Mouse (Mus musculus) hindbrain, embryonic 14.5 days (tissue): ENCODE results near the gene Sfxn5. TPM values are rescaled to one million over a fixed set of nuclear protein-coding genes. Genes with fewer than 3 reads are reported as not detected.
A peak's percentile ranks its signal among the peaks of the same experiment; 100 is the strongest.

Experiments
- ATAC-seq: fragments of 200-750 bp; cut with Nextera tagmentation; 2 replicates; pipeline ENCODE4 v1.8.0; 2017; ENCODE audit warnings: moderate number of reproducible peaks, mild to moderate bottlenecking, moderate TSS enrichment, moderate library complexity; ENCODE audit not compliant: low FRiP score
- DNase-seq: peaks from one replicate; pipeline ENCODE4 v3.0.0-alpha.2; 2015; ENCODE audit warnings: low spot score
- H3K27ac ChIP-seq: fragments of 300-500 bp; sonication (generic); 2 replicates; pipeline ENCODE4 v1.5.1; 2014; ENCODE audit warnings: mild to moderate bottlenecking, moderate library complexity
- H3K27me3 ChIP-seq: fragments of 300-500 bp; sonication (generic); 2 replicates; pipeline ENCODE4 v1.6.1; 2014; ENCODE audit warnings: mild to moderate bottlenecking, low read length, mixed read lengths; ENCODE audit not compliant: control insufficient read depth, insufficient read depth
- H3K36me3 ChIP-seq: fragments of 300-500 bp; sonication (generic); replicated peaks from 2 replicates; pipeline ENCODE4 v1.6.1; 2014; ENCODE audit not compliant: control insufficient read depth, insufficient read depth
- H3K4me1 ChIP-seq: fragments of 300-500 bp; sonication (generic); replicated peaks from 2 replicates; pipeline ENCODE4 v1.6.1; 2014; ENCODE audit warnings: antibody characterized with exemption, low read length, mixed read lengths; ENCODE audit not compliant: control insufficient read depth, insufficient read depth
- H3K4me2 ChIP-seq: fragments of 300-500 bp; sonication (generic); replicated peaks from 2 replicates; pipeline ENCODE4 v1.6.1; 2014; ENCODE audit warnings: mild to moderate bottlenecking, moderate library complexity
- H3K4me3 ChIP-seq: fragments of 300-500 bp; sonication (generic); replicated peaks from 2 replicates; pipeline ENCODE4 v1.5.1; 2014; ENCODE audit warnings: mild to moderate bottlenecking, low read length
- H3K9ac ChIP-seq: fragments of 300-500 bp; sonication (generic); 2 replicates; pipeline ENCODE4 v1.6.1; 2014
- H3K9me3 ChIP-seq: fragments of 300-500 bp; sonication (generic); 2 replicates; pipeline ENCODE4 v1.6.1; 2016; ENCODE audit warnings: low read length; ENCODE audit not compliant: control insufficient read depth
- WGBS: fragments of 180-500 bp; shearing (Covaris S2); extraction: QIAGEN DNeasy Blood & Tissue Kit; methylation state at CpG from one replicate; pipeline ENCODE4 v1.1.7; 2014; 5-methylcytosine and 5-hydroxymethylcytosine counted together
- polyA plus RNA-seq: library from polyadenylated mRNA; unstranded; fragments of >200 nt; fragmentation: Nextera tagmentation; extraction: Ambion mirVana; gene quantifications from 2 replicates; pipeline ENCODE4 v1.2.1, GENCODE M21; 2014

Sfxn5 gene
- 27.8 and 30.4 TPM in 2 replicates for polyA plus RNA-seq

- Histone ChIP-seq H3K36me3 (0 out of 2 replicates have a peak, but pooled peaks cover 9% of the 10 kb centered on the region), H3K9ac (peak within 1 kb of the TSS; percentile 79), H3K9me3 (no peaks in the 10 kb centered on the region), H3K4me1 (peaks cover 8% of the 10 kb centered on the region; the same call in 1 of the 2 replicates), H3K27me3 (no peaks in the 10 kb centered on the region), H3K27ac (peak within 1 kb of the TSS; percentile 91), H3K4me2 (peak within 1 kb of the TSS; percentile 94), H3K4me3 (peak within 1 kb of the TSS; percentile 72)
- under 1% methylated on average over 49 of the region's 49 CpGs for WGBS
- DNase-seq (peak; percentile 94), ATAC-seq (peak; percentile 98)
These were observed at the start of gene Sfxn5 for GRCm38 (mm10) chr6:85333000-85333669. Sfxn5 (minus strand) TSS chr6:85333422.

GRCm38 (mm10) chr6:85382791-85383190, 49.6 kb upstream of the Sfxn5 start:
- ATAC-seq (no peak), DNase-seq (no peak)
- H3K4me3 ChIP-seq: no peak overlapping the region
- no peaks in the 10 kb centered on the region for H3K27me3 ChIP-seq
- H3K36me3 ChIP-seq: no peaks in the 10 kb centered on the region
- H3K4me1 ChIP-seq: no peaks in the 10 kb centered on the region
- 77% methylated on average over 2 of the region's 2 CpGs for WGBS
- H3K9ac ChIP-seq: no peak overlapping the region
- H3K4me2 ChIP-seq: no peak overlapping the region
- no peaks in the 10 kb centered on the region for H3K9me3 ChIP-seq
- H3K27ac ChIP-seq: no peak overlapping the region

GRCm38 (mm10) chr6:85381648-85382020, 48.4 kb upstream of the Sfxn5 start:
- H3K4me1 ChIP-seq: no peaks in the 10 kb centered on the region
- H3K4me2 ChIP-seq: no peak overlapping the region
- no peaks in the 10 kb centered on the region for H3K27me3 ChIP-seq
- DNase-seq (no peak), ATAC-seq (no peak)
- no peaks in the 10 kb centered on the region for H3K9me3 ChIP-seq
- WGBS: 81% methylated on average over 10 of the region's 10 CpGs
- no peak overlapping the region for H3K27ac ChIP-seq
- no peak overlapping the region for H3K9ac ChIP-seq
- no peak overlapping the region for H3K4me3 ChIP-seq
- H3K36me3 ChIP-seq: no peaks in the 10 kb centered on the region

GRCm38 (mm10) chr6:85380901-85381647, 47.9 kb upstream of the Sfxn5 start:
- H3K9me3 ChIP-seq: no peaks in the 10 kb centered on the region
- no peak for DNase-seq
- no peaks in the 10 kb centered on the region for H3K4me1 ChIP-seq
- H3K27ac ChIP-seq: no peak overlapping the region
- 0 out of 2 replicates have a peak overlapping the region, but pooled peaks have one; percentile 10 for H3K4me2 ChIP-seq
- no peak overlapping the region for H3K9ac ChIP-seq
- H3K27me3 ChIP-seq: no peaks in the 10 kb centered on the region
- 23% methylated on average over 17 of the region's 17 CpGs for WGBS
- H3K36me3 ChIP-seq: no peaks in the 10 kb centered on the region
- H3K4me3 ChIP-seq: no peak overlapping the region
- peak; percentile 34; the same call in 1 of the 2 replicates for ATAC-seq

- peak; percentile 73; the same call in 1 of the 2 replicates for ATAC-seq
- no peaks in the 10 kb centered on the region for H3K27me3 ChIP-seq
- no peak overlapping the region for H3K27ac ChIP-seq
- H3K9ac ChIP-seq: no peak overlapping the region
- H3K4me2 ChIP-seq: no peak overlapping the region
- no peaks in the 10 kb centered on the region for H3K9me3 ChIP-seq
- H3K36me3 ChIP-seq: no peaks in the 10 kb centered on the region
- peak; percentile 72 for DNase-seq
- no peak overlapping the region for H3K4me3 ChIP-seq
- WGBS: 27% methylated on average over 10 of the region's 10 CpGs
- no peaks in the 10 kb centered on the region for H3K4me1 ChIP-seq
These were observed 47.1 kb upstream of the Sfxn5 start for GRCm38 (mm10) chr6:85380201-85380900.

GRCm38 (mm10) chr6:85378629-85379028, 45.4 kb upstream of the Sfxn5 start:
- Histone ChIP-seq H3K36me3 (no peaks in the 10 kb centered on the region), H3K9me3 (no peaks in the 10 kb centered on the region), H3K27me3 (no peaks in the 10 kb centered on the region), H3K4me2 (no peak overlapping the region), H3K9ac (no peak overlapping the region), H3K4me3 (no peak overlapping the region), H3K4me1 (peaks cover 4% of the 10 kb centered on the region), H3K27ac (no peak overlapping the region)
- 57% methylated on average over 8 of the region's 8 CpGs for WGBS
- ATAC-seq: no peak
- DNase-seq: no peak

GRCm38 (mm10) chr6:85377876-85378275, 44.7 kb upstream of the Sfxn5 start:
- H3K9me3 ChIP-seq: no peaks in the 10 kb centered on the region
- no peak overlapping the region for H3K4me3 ChIP-seq
- H3K9ac ChIP-seq: no peak overlapping the region
- DNase-seq (no peak), ATAC-seq (no peak)
- no peak overlapping the region for H3K27ac ChIP-seq
- H3K27me3 ChIP-seq: no peaks in the 10 kb centered on the region
- H3K36me3 ChIP-seq: no peaks in the 10 kb centered on the region
- H3K4me2 ChIP-seq: no peak overlapping the region
- WGBS: 56% methylated on average over 5 of the region's 5 CpGs
- peaks cover 11% of the 10 kb centered on the region for H3K4me1 ChIP-seq

- WGBS: 74% methylated on average over 4 of the region's 4 CpGs
- Histone ChIP-seq H3K36me3 (no peaks in the 10 kb centered on the region), H3K4me1 (peaks cover 18% of the 10 kb centered on the region), H3K27me3 (no peaks in the 10 kb centered on the region), H3K4me3 (no peak overlapping the region), H3K9me3 (no peaks in the 10 kb centered on the region), H3K4me2 (no peak overlapping the region), H3K9ac (no peak overlapping the region), H3K27ac (no peak overlapping the region)
- DNase-seq (no peak), ATAC-seq (no peak)
These were observed 44.0 kb upstream of the Sfxn5 start for GRCm38 (mm10) chr6:85377066-85377734.

- DNase-seq (peak; percentile 94), ATAC-seq (peak; percentile 98)
- Histone ChIP-seq H3K36me3 (no peaks in the 10 kb centered on the region), H3K9ac (peak overlapping the region; percentile 91), H3K27me3 (no peaks in the 10 kb centered on the region), H3K27ac (peak overlapping the region; percentile 69), H3K4me2 (peak overlapping the region; percentile 75), H3K4me1 (peaks cover 27% of the 10 kb centered on the region), H3K9me3 (no peaks in the 10 kb centered on the region), H3K4me3 (peak overlapping the region; percentile 86)
- 0% methylated on average over 19 of the region's 19 CpGs for WGBS
These were observed 41.5 kb upstream of the Sfxn5 start for GRCm38 (mm10) chr6:85374734-85375114.
